Comparison of ENCODE assay signal across 22 mouse cellular contexts in the genomic region with DNA sequence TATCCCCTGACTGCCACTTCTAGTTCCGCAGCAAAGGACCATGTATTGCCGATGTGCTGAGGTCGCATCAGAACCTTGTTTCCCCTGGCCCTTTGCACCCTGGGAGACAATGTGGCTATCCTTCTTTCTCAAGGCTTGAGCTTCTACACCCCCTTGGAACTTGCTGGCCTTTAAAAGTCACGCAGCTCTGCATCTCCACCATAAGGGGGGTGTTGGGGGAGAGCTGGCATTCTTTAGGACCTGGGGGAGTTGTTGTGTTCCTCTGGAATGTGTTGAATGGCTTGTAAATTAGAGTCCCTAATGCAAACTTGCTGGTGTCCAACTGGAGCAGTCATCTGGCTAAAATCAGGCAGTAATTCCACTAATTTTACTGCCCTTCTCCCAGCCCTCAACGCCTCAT.
DNase-seq lines count a peak whose midpoint lies in the region; ATAC-seq and TF ChIP-seq lines count a peak whose summit lies in the region.
"Had no signal": no experiment of that assay in that cellular context is flagged by ENCODE, and none has a peak within 500 bp of the region (broad histone marks: within the 10 kb centered on the region; RNA-seq: fewer than 3 reads in every experiment).

No protein-coding gene starts in this region.

- peak; percentile 43 for DNase-seq in kidney, adult 2 months
- no peak for DNase-seq in kidney, adult 18-20 months
- DNase-seq in embryo, embryonic 11 days, result peak; percentile 57
- DNase-seq in gastrocnemius, adult 2 months, result no peak
- DNase-seq in left cerebral cortex, adult 18-20 months (ENCODE audit: low spot score in 2 of 2), result no peak
- DNase-seq: adrenal gland, postnatal 36 days; B cell, adult 2 months; cerebellum, adult 18-20 months; cerebellum, postnatal 25 days; forebrain, postnatal 0 days; heart, adult 11 months; layer of hippocampus, adult 9-11 months; lung, adult 2 months; thymus, postnatal 25 days had no signal

- H3K4me1 ChIP-seq in kidney, adult 2 months (ENCODE audit: control insufficient read depth, insufficient read depth, low read length), result peaks cover 7% of the 10 kb centered on the region; the same call in 1 of the 2 replicates
- H3K4me1 ChIP-seq in kidney, embryonic 16.5 days (ENCODE audit: insufficient read depth, low read length), result peaks cover 21% of the 10 kb centered on the region
- peaks cover 39% of the 10 kb centered on the region for H3K4me1 ChIP-seq in limb, embryonic 12.5 days (replicated peaks)
- no peaks in the 10 kb centered on the region for H3K4me1 ChIP-seq in midbrain, embryonic 15.5 days
- H3K4me1 ChIP-seq: megakaryocyte, embryonic 14.5 days had no signal

- no peak for TF ChIP-seq POLR2A in kidney, adult 2 months (IDR thresholded peaks at IDR 0.05; ENCODE audit: low read depth, low read length)

- no peak overlapping the region for H3K4me3 ChIP-seq in kidney, adult 2 months (ENCODE audit: insufficient read depth, low read depth, low read length)
- H3K4me3 ChIP-seq in kidney, embryonic 16.5 days (ENCODE audit: low read length), result no peak overlapping the region
- no peak overlapping the region for H3K4me3 ChIP-seq in limb, embryonic 12.5 days (replicated peaks)
- no peak overlapping the region for H3K4me3 ChIP-seq in gastrocnemius, adult 2 months
- H3K4me3 ChIP-seq in midbrain, embryonic 15.5 days, result no peak overlapping the region
- H3K4me3 ChIP-seq: heart, embryonic 13.5 days; megakaryocyte, embryonic 14.5 days; neural tube, embryonic 13.5 days had no signal

- peak overlapping the region; percentile 4; the same call in 1 of the 2 replicates for H3K27ac ChIP-seq in kidney, adult 2 months (ENCODE audit: insufficient read depth, low read depth, low read length)
- peak overlapping the region; percentile 82 for H3K27ac ChIP-seq in kidney, embryonic 16.5 days (ENCODE audit: low read length)
- H3K27ac ChIP-seq in limb, embryonic 12.5 days, result peak overlapping the region; percentile 47; the same call in 1 of the 2 replicates
- no peak overlapping the region for H3K27ac ChIP-seq in gastrocnemius, adult 2 months
- no peak overlapping the region for H3K27ac ChIP-seq in midbrain, embryonic 15.5 days
- H3K27ac ChIP-seq: heart, embryonic 13.5 days; hindbrain, postnatal 0 days; neural tube, embryonic 13.5 days had no signal

- no peaks in the 10 kb centered on the region for H3K9me3 ChIP-seq in kidney, embryonic 16.5 days (ENCODE audit: low read length)
- H3K9me3 ChIP-seq in limb, embryonic 12.5 days, result no peaks in the 10 kb centered on the region
- no peaks in the 10 kb centered on the region for H3K9me3 ChIP-seq in midbrain, embryonic 15.5 days
- H3K9me3 ChIP-seq: heart, embryonic 13.5 days; neural tube, embryonic 13.5 days had no signal

- peak; percentile 88 for ATAC-seq in kidney, embryonic 16.5 days (ENCODE audit: low FRiP score, low TSS enrichment)
- peak; percentile 68; the same call in 1 of the 2 replicates for ATAC-seq in limb, embryonic 12.5 days (ENCODE audit: insufficient number of reproducible peaks, insufficient read depth, low FRiP score, low TSS enrichment, low read depth)
- ATAC-seq in midbrain, embryonic 15.5 days (replicated peaks), result no peak
- ATAC-seq: forebrain, postnatal 0 days; hindbrain, postnatal 0 days had no signal

- no peaks in the 10 kb centered on the region for H3K36me3 ChIP-seq in kidney, adult 2 months (ENCODE audit: control insufficient read depth, insufficient read depth, low read length)
- H3K36me3 ChIP-seq in kidney, embryonic 16.5 days (ENCODE audit: insufficient read depth, low read length), result no peaks in the 10 kb centered on the region
- H3K36me3 ChIP-seq in limb, embryonic 12.5 days, result no peaks in the 10 kb centered on the region
- H3K36me3 ChIP-seq in midbrain, embryonic 15.5 days (replicated peaks), result no peaks in the 10 kb centered on the region
- H3K36me3 ChIP-seq: heart, embryonic 13.5 days; neural tube, embryonic 13.5 days had no signal

- no peak overlapping the region for H3K9ac ChIP-seq in kidney, embryonic 16.5 days (replicated peaks; ENCODE audit: low read length)
- no peak overlapping the region for H3K9ac ChIP-seq in limb, embryonic 12.5 days (replicated peaks)
- no peak overlapping the region for H3K9ac ChIP-seq in midbrain, embryonic 15.5 days
- H3K9ac ChIP-seq: forebrain, postnatal 0 days; heart, embryonic 13.5 days; neural tube, embryonic 13.5 days had no signal

- 0 out of 2 replicates have a peak overlapping the region, but pooled peaks have one; percentile 14 for H3K4me2 ChIP-seq in kidney, embryonic 16.5 days (replicated peaks; ENCODE audit: low read depth, low read length)
- peak overlapping the region; percentile 40 for H3K4me2 ChIP-seq in limb, embryonic 12.5 days
- H3K4me2 ChIP-seq in midbrain, embryonic 15.5 days, result no peak overlapping the region
- H3K4me2 ChIP-seq: heart, embryonic 13.5 days; liver, embryonic 11.5 days; neural tube, embryonic 13.5 days had no signal

- TF ChIP-seq CTCF in kidney, adult 2 months (conservative IDR thresholded peaks at IDR 0.05; ENCODE audit: insufficient read depth, insufficient read length, low read depth, low read length), result no peak
- no peak for TF ChIP-seq CTCF in gastrocnemius, adult 2 months (IDR thresholded peaks at IDR 0.05)

- WGBS in kidney, adult 2 months, result 63% methylated on average over 5 of the region's 5 CpGs
- WGBS in kidney, embryonic 16.5 days, result 31% methylated on average over 5 of the region's 5 CpGs
- 15% methylated on average over 5 of the region's 5 CpGs for WGBS in limb, embryonic 12.5 days
- WGBS in midbrain, embryonic 15.5 days, result 68% methylated on average over 5 of the region's 5 CpGs

- intact Hi-C loops in gastrocnemius, adult 2 months (cut with DNase I), result no loop called here

- H3K27me3 ChIP-seq in kidney, adult 2 months (replicated peaks; ENCODE audit: control insufficient read depth, insufficient read depth, low read length), result no peaks in the 10 kb centered on the region
- no peaks in the 10 kb centered on the region for H3K27me3 ChIP-seq in kidney, embryonic 16.5 days (ENCODE audit: insufficient read depth, low read length)
- H3K27me3 ChIP-seq in limb, embryonic 12.5 days, result peaks cover 35% of the 10 kb centered on the region
- no peaks in the 10 kb centered on the region for H3K27me3 ChIP-seq in midbrain, embryonic 15.5 days (replicated peaks)
- H3K27me3 ChIP-seq: heart, embryonic 13.5 days; megakaryocyte, embryonic 14.5 days had no signal

Comparison
In these comparisons a context has a peak if more than half of its experiments do, and no peak if none do; other contexts are left out.
1. DNase-seq: peak in kidney, adult 2 months (single experiment) and embryo, embryonic 11 days (single experiment); none in kidney, adult 18-20 months (single experiment), gastrocnemius, adult 2 months (single experiment) and left cerebral cortex, adult 18-20 months (0 of 2).
2. H3K27ac ChIP-seq: peak in kidney, adult 2 months (single experiment), kidney, embryonic 16.5 days (single experiment) and limb, embryonic 12.5 days (single experiment); none in gastrocnemius, adult 2 months (single experiment) and midbrain, embryonic 15.5 days (single experiment).